Mouse (Mus musculus): ENCODE results near the gene Rbm20.

- TF ChIP-seq POLR2A (IDR thresholded peaks at IDR 0.05; ENCODE audit: borderline replicate concordance, low read depth, low read length) (no peak), CTCF (IDR thresholded peaks at IDR 0.05; ENCODE audit: low read depth, low read length) (no peak)
Measured at GRCm38 (mm10) chr19:53780752-53781602, 103.9 kb downstream of the Rbm20 start.

Data from bone marrow macrophage, adult 2 months (primary cell).